Mouse (Mus musculus): ENCODE data around the gene Ak5. TPM values are rescaled to one million over a fixed set of nuclear protein-coding genes. Genes with fewer than 3 reads are reported as not detected.
"Not testable (repeated sequence)": the region's sequence is repeated elsewhere in the genome, so short reads cannot be mapped to it uniquely, and the experiment has no call there.

Ak5 gene
- total RNA-seq (2021) = under 1 TPM; 0.26 to 0.27 TPM
- long read RNA-seq, experiment 1 = 0 reads
- long read RNA-seq, experiment 2, partial matches to known transcripts = 0 of 1 reads
- long read RNA-seq, experiment 2, other reads (novel, unspliced or antisense) = 0 of 1 reads

DNA sequence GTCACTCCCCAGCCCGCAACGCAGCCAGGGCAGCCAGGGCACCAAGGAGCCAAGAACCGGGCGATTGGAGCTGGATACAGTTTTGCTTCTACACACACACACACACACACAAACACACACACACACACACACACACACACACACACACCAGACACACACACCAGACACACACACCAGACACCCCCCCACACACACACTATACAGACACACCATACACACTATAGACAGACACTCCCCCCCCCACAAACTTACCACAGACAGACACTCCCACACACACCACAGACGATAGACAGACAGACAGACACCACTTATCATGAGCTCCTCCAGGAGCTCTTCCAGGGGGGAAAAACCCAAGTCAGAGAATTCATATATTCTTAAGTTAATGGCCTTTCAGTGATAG lies at the start of gene Ak5:
Gene Ak5, minus strand, starts transcription at position 122 of the 400 bp plus-strand sequence.
- DNase-seq = no peak
- intact Hi-C loops (cut with DNase I) = no loop called here

- intact Hi-C loops (cut with DNase I) = loop anchor here (10.0 kb wide), 1 partner anchor 239 kb away; no protein-coding TSS in a partner anchor
- DNase-seq = peak; percentile 84 to 90
These were observed 46.1 kb upstream of the Ak5 start, which contains the start of gene Pigk for GRCm38 (mm10) chr3:152713991-152714902. Gene Pigk, plus strand, starts transcription at chr3:152714100.

- intact Hi-C loops (cut with DNase I) = loop anchor here (10.0 kb wide), 1 partner anchor 238 kb away; no protein-coding TSS in a partner anchor
- no peak for DNase-seq
These were observed 44.8 kb upstream of the Ak5 start for GRCm38 (mm10) chr3:152712957-152713356.

DNA sequence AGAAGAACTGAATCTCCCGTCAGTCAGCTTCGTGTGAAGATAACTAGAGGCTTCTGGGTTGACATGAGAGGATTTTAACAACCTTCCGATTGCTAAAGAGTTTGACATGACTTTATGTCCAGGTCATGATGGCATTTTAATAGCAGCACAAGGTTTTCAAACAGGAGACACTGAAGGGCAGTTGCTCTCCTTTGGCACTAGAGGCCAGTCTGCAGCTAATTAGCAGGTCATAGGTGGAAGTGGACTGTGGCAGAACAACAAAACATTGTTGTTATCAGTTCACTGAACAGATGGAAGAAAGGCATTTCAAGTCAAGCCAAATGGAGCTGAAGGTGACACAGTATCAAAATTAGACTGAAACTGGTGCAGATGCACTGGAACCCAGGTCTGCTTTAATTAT lies 41.8 kb upstream of the Ak5 start:
- intact Hi-C loops (cut with DNase I) = loop anchor here (10.0 kb wide), 1 partner anchor 235 kb away; no protein-coding TSS in a partner anchor
- DNase-seq = no peak

- DNase-seq = no peak
- intact Hi-C loops (cut with DNase I) = no loop called here
These were observed 39.2 kb upstream of the Ak5 start for GRCm38 (mm10) chr3:152707321-152707823.

DNA sequence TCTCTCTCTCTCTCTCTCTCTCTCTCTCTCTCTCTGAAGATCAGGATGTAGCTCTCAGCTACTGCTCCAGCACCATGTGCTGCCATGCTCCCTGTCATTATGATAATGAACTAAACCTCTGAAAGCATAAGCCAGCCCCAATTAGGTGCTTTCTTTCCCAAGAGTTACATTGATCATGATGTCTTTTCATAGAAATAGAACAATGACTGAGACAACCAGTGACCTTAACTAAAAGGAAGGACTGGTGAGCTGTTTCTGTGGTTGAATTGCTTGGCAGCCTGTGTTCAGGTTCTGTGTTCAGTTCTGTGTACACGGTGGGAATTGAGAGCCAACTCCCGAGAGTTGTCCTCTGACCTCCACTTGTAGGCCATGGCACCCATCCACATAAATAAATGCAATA lies 38.7 kb upstream of the Ak5 start:
- intact Hi-C loops (cut with DNase I) = no loop called here
- no peak for DNase-seq

- intact Hi-C loops (cut with DNase I) = no loop called here
- no peak for DNase-seq
These were observed 37.7 kb upstream of the Ak5 start for GRCm38 (mm10) chr3:152705826-152706225.

DNA sequence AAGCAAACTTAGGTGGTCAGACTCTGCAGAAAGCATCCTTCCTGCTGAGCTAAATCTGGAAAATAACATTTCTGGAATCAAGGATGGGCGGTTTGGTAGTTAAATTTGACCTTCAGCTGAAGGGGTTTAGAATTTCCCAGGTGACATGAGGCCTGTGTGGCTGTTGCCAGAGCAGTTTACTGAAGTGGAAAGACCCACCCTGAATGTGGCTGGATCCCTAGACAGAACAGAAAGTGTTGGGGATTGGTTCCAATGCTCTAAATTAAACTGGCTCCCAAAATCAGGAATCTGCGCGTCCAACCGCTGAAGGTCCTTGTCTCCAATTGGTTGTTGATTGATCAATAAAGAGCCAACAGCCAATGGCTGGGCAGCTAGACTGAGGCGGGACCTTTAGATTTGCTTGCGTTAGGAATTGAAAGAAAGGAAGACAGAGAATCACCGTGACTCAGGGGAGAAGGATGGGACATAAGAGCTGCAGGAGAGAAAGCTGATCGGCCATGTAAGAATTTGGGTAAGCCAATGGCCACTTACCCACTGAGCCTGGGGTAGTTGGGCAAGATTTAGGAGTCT lies 34.2 kb upstream of the Ak5 start:
- intact Hi-C loops (cut with DNase I) = no loop called here
- no peak for DNase-seq

DNA sequence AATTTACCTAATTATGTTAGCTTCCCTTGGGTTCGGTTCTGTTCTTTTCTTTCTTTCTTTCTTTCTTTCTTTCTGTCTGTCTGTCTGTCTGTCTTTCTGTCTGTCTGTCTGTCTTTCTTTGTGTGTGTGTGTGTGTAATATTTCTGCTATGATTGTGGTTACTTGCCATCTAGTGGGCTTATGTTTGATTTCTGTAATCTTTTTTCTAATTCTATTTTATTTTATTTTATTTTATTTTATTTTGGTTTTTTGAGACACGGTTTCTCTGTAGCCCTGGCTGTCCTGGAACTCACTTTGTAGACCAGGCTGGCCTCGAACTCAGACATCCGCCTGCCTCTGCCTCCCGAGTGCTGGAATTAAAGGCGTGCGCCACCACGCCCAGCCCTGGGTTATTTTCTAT lies 33.4 kb upstream of the Ak5 start:
- intact Hi-C loops (cut with DNase I); DNase-seq: not testable (repeated sequence)

- DNase-seq = no peak
- intact Hi-C loops (cut with DNase I) = no loop called here
These were observed 31.1 kb upstream of the Ak5 start for GRCm38 (mm10) chr3:152699261-152699660.

DNA sequence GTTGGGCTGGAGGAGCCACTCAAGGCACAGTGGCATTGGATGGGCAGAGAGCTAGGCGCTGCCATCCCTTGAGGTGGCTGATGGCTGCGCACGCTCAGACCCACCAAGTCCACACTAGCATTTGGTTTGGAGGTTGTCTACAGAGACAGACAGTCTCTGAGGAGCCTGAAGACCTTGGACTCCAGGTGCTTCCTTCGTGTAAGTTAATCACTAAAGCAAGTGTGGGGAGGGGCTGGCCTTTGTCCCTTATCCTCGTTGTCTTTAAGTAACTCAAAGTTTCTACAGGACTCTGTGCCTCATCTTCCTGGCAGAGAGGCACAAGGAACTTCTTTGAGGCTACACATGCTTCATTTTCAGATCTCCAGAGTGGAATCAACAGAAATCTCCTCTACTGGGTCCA lies 29.9 kb upstream of the Ak5 start:
- DNase-seq = no peak
- intact Hi-C loops (cut with DNase I) = no loop called here

DNA sequence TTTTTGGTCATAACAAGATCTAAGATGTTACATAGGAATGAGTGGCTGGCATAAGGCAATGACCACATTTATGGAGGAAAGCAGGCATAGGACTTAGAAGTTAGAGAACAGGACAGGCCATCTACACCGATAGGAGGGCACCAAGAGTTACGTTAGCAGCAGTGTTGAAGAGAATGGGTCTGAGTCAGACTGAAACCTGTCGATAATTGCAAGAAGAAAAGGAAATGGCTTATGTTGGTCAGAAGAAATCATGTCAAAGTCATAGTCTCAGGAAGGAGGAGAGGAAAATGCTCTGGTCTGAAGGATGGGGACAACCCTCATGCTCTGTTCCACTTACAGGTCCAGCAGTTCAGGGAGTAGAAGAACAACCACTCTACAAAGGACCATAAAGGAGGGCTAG lies 26.8 kb upstream of the Ak5 start:
- intact Hi-C loops (cut with DNase I) = no loop called here
- DNase-seq = no peak

DNA sequence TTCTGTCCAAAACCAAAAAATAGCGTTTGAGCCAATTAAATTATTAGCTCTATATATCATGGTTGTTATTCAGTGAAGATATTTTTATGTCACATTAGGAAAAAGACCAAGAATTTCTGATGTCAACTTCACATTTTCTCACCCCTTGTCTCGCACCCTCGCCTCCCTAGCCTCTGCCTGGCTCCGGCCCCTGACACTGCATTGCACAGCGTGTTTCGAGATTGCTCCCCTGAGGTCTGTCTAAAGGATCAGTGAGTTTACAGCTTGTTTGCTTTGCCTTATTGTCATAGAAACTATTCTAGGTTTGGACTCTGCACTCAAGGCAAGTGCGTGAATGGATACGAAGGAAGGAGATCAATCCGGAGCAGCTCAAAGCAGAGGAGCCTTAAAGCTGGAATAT lies 20.9 kb upstream of the Ak5 start:
- intact Hi-C loops (cut with DNase I) = no loop called here
- peak in 1 of 2 experiments; percentile 11 for DNase-seq

- no peak for DNase-seq
- intact Hi-C loops (cut with DNase I) = no loop called here
These were observed 20.4 kb upstream of the Ak5 start for GRCm38 (mm10) chr3:152688532-152688931.

DNA sequence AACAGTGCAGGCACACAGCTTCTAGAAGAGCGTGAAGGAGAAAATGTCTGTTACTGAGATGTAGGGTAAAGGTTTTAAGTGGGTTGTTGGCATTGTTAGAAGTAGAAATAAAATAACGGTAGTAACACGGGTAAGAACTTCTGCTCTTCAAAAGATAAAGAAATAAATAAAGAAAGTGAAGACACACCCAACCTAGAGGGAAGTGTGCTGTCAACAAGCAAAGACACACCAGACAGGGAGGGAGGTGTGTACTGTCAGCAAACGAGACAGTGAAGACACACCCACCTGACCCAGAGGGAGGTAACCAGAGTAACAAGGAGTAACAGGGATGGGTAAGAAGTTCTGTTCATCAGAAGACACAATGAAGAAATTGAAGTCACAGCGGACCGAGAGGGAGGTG lies 6.5 kb upstream of the Ak5 start:
- intact Hi-C loops (cut with DNase I) = no loop called here
- no peak for DNase-seq

GRCm38 (mm10) chr3:152669783-152670182 lies 1.6 kb upstream of the Ak5 start:
- intact Hi-C loops (cut with DNase I) = no loop called here
- no peak for DNase-seq

DNA sequence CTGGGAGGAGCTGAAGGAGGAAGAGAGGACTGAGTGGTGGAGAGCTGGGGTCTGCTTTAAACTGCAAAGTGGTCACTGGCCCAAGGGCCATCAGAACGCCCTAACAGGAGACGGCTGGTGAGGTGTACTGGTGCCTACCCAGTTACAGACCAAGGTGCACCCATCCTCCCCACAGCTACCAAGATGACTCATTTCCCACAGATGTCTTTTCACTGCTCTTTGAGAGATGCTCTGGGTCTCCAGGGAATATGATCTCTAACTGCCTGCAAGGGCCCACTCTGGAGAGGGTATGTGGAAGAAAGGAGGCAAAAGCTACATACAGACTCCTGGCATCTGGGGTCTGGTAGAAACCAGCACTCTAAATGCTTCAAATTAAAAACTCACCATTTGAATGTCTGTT lies 633 bp upstream of the Ak5 start:
- intact Hi-C loops (cut with DNase I) = no loop called here
- no peak for DNase-seq

GRCm38 (mm10) chr3:152667356-152668211 lies 576 bp downstream of the Ak5 start:
- DNase-seq = peak; percentile 4 to 15
- intact Hi-C loops (cut with DNase I) = no loop called here

DNA sequence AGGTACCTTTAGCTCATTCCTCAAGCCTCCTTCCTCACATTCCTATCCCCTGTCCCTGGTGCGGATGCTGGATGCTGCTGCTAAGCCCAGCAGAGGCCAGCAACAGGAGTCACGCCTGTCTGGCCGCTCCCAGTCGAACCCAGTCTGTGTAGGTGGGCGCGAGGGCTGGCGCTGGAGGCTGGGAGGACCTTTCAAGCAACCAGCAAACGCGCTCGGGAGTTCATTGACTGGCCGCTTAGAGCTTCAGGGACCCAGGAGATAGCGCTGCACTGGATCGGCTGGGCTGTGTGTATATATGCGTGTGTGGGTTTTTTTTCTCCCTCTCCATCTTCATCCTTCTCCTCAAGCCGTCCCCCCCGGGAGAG lies 1.2 kb downstream of the Ak5 start:
- DNase-seq = no peak
- intact Hi-C loops (cut with DNase I) = no loop called here

DNA sequence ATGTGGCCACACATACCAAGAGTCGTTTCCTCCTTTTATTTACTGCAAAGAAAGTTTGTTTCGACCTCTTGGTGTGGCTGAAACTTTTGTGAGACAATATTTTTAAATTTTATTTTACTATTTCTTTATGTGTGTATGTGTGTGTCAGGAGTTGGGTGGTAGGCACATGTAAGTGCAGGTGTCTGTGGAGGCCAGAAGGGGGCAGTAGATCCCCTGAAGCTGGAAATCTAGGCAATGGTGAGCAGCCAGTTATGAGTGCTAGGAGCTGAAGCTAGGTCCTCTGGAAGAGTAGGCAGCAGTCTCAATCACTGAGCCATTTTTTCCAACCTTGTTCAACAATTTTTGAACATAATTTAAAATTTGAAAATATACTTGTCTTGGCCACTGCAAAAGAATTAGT lies 9.6 kb downstream of the Ak5 start:
- intact Hi-C loops (cut with DNase I) = no loop called here
- no peak for DNase-seq

GRCm38 (mm10) chr3:152651991-152652390 lies 16.2 kb downstream of the Ak5 start:
- intact Hi-C loops (cut with DNase I) = no loop called here
- no peak for DNase-seq
